Mouse (Mus musculus) megakaryocyte progenitor cell, adult 5-6 weeks (primary cell): ENCODE results near the gene Naaladl1. TPM values are rescaled to one million over a fixed set of nuclear protein-coding genes. Genes with fewer than 3 reads are reported as not detected.

Source experiments
- ATAC-seq: replicated peaks from 2 replicates; pipeline ENCODE4 v1.8.0; 2016; ENCODE audit warnings: mild to moderate bottlenecking, moderate TSS enrichment, inconsistent platforms; ENCODE audit not compliant: poor library complexity
- total RNA-seq, 2 experiments: library from RNA; stranded (forward) in 1 of 2; stranded (reverse) in 1 of 2; fragments of 157-497, 149-512 nt in 1 of 2; fragments of 200-1000 nt in 1 of 2; gene quantifications; 2 replicates each; pipeline versions ENCODE4 v1.2.3 to v1.2.4; 2015 to 2017

The Naaladl1 gene
- total RNA-seq (2015) (0.07 and 0.17 TPM in 2 replicates), total RNA-seq (2017) (0.21 TPM in 1 of 2 replicates, not detected in the other)

DNA sequence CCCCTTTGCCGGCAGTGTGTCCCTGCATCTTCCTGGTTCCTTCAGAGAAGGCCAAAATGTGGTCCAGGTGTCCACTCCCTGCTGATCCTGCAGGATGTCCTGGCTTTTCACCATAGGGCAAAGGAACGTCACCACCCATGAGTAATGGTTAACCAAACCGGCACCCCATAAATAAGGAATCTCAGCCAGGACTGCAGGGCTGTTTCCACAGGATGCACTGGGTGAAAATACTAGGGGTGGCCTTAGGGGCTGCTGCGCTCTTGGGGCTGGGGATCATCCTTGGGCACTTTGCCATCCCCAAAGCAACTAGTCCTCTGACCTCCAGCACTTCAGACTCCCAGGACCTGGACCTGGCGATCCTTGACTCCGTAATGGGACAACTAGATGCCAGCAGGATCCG lies at the start of gene Naaladl1:
TSS of gene Naaladl1 (plus strand) at position 197 of the 400 bp plus-strand sequence.
- ATAC-seq = no peak

DNA sequence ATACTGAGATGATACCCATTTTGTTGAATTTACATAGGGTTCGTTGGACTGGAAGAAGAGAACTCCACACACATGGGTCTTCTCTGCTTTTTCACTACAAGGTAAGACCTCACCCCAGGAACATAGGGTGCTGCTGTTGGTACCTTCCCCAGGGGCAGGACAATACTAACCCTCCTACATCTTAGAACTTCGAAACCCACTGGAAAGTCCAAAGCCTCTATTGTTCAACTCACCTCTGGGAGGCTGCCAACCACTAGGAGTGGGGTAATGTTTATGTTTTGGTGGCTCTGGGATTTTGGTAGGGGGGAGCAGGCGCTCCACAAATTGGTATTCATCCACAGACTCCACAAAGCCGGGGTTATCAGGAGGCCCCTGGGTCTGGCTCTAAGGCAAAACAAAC lies 48.9 kb upstream of the Naaladl1 start:
- ATAC-seq = no peak

DNA sequence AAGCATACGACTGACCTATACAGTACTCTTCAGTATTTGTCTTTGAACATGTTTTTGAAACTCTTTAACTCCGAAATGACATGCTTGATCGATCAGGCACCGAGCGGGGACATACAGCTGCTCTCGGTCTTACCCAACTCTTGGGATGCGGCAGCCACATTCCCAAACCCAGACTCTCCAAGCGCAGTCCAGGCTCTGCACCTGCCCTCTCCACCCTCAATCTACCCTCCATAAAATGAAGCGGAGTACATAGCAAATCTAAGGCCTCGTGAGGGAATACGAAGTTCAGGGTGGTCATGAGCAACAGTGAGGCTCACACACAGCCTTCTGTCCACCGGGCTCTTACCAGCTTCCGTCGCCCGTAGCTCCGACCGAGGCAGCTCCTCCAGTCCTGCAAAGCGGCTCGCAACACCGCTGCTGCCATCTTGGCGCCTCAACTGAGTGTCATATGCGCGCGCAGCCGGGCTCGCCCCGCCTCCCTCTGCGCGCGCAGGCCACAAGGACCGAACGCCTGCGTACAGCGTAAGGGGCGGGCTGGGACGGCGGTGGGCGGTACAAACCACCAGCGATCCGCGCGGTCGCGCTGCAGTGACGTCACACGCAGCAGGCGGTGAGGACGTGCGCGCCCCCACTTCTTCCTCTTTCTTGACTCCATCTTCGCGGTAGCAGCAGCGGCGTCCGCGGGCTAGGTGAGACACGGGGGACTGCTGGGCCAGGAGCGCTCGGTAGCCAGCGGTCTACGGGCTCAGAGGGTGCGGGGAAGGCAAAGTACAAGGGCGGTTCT lies 48.1 kb upstream of the Naaladl1 start, which contains the start of the genes Mrpl49 and Fau:
TSS of gene Mrpl49 (minus strand) at position 473 of the 784 bp plus-strand sequence.
TSS of gene Fau (plus strand) at position 532 of the 784 bp plus-strand sequence.
- ATAC-seq = peak; percentile 78

DNA sequence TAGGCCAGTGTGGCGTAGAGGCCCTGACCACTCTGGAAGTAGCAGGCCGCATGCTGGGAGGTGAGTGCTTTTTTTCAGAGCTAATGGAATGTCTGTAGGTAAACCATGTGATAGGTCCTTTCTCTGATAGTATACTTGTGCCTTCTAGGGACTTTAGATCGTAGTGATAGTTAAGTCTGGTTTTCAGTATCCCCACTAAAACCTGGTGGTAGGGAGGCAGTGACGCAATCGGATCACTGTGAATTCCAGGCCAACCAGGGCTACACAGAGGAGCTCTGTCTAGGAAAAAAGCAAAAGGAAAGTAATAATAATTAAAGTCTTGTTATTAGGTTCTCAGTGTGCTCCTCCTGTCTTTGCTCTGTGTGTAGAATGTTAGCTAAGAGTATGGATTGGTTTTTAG lies 47.1 kb upstream of the Naaladl1 start:
- ATAC-seq = no peak

DNA sequence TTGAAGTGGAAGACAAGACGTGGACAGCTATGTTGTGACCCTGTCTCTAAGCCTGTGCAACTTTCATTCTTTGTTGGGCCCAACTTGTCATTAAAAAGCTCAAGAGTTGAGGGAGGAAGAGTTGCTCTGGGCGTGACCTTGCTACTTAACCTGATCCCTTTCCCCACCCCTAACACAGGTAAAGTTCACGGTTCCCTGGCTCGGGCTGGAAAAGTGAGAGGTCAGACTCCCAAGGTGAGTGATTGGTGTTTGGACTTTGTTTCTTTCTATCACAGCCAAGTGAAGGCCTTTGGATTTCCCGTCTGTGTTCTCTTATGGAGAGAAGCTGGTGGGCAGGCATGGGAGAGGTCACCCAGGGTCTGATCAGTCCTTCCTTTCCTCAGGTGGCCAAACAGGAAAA lies 46.6 kb upstream of the Naaladl1 start:
- no peak for ATAC-seq

DNA sequence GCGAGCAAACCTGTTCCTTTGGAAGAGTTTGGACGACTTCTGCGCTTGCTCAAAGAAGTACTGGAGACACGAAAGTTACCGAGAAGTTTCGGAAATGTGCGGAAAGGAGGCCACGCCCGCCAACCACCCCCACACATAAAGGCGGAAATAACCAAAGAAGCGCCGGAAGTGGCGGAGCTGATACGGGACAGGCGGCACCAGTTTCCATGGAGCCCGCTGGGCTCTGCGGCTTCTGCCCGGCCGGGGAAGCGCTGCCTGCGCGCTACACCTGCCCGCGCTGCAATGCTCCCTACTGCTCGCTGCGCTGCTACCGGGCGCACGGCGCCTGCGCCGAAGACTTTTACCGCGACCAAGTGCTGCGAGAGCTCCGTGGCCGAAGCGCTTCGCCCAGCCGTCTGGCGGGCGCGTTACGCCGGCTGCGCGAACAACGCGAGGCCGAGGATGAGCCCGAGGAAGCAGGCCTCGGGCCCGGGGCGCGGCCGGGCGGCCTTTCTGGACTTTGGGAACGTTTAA lies 44.5 kb upstream of the Naaladl1 start, which contains the start of gene Znhit2:
TSS of gene Znhit2 (plus strand) at position 172 of the 513 bp plus-strand sequence.
- ATAC-seq = peak; percentile 68

DNA sequence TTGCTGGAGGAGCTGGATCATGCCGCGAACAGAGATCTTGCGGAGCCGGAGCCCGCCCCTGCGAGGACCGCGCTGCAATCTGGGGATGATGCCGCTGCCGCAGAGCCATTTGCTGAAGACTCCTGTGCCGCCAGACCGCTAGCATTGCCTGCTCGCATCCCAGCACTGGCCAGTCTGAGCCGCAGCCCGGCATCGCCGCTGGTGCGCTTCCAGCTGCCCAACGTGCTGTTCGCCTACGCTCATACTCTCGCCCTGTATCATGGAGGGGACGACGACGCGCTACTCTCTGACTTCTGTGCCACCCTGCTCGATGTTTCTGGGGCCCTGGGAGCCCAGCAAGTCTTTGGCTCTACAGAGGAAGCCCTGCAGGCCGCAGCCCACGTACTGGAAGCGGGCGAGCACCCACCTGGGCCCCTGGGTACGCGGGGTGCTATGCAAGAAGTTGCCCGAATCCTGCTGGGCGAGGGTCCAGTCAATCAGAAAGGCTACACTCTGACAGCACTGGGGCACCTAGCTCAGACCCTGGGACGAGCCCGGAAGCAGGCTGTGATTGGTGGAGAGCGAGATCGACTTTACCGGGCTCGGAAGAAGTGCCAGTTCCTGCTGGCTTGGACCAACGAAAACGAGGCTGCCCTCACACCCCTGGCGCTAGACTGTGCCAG lies 43.8 kb upstream of the Naaladl1 start:
- ATAC-seq = peak; percentile 40

DNA sequence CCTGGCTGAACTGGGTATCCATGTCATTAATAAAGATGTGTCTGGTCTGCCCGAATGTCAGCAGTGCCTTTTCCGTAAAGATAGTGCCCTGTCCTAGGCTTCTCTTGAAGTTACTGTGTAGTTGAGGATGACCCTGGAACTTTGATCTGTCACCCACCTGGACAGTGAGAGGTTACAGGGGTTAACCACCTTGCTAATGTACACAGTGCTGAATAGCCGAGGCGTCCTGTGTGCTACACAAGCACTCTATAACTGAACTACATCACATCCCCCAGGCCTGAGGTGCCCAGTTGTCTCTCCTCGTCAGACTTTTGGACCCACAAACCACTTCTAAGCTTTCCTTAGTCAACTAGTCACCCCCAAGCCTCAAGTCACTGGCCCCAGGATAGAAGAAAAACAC lies 43.2 kb upstream of the Naaladl1 start:
- no peak for ATAC-seq

DNA sequence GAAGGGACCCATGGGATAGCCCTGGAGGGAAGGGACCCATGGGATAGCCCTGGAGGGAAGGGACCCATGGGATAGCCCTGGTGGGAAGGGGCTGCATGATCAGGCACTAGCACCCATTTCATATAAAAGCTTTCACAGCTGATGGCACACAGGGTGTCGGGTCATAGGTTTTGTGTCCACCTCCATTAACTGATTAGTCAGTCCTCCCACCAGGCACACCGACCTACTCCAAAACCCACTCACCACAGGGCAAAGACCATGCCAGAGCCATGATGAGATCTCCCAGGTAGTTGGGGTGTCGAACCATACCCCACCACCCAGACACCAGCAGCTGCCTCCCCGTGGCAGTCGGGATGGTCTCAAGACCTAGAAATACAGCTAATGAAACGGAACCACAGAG lies 42.5 kb upstream of the Naaladl1 start:
- no peak for ATAC-seq

DNA sequence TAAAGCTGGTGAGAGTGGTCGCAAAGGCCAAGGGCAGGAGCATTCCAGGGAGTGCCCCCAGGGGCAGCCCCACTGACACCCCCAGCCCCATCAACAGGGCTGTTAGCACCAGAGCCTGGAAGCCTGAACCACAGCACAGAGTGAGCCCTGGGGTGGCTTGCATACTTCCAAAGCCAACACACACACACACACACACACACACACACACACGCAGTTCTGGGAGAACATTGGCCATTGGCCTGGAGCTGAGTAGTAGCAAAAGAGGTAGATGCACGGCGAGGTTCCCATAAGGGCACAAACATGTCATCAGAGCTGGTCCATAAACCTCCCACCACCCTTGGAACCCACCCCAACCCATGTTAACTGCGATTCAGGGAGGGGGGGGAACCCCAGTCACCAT lies 39.0 kb upstream of the Naaladl1 start:
- no peak for ATAC-seq

DNA sequence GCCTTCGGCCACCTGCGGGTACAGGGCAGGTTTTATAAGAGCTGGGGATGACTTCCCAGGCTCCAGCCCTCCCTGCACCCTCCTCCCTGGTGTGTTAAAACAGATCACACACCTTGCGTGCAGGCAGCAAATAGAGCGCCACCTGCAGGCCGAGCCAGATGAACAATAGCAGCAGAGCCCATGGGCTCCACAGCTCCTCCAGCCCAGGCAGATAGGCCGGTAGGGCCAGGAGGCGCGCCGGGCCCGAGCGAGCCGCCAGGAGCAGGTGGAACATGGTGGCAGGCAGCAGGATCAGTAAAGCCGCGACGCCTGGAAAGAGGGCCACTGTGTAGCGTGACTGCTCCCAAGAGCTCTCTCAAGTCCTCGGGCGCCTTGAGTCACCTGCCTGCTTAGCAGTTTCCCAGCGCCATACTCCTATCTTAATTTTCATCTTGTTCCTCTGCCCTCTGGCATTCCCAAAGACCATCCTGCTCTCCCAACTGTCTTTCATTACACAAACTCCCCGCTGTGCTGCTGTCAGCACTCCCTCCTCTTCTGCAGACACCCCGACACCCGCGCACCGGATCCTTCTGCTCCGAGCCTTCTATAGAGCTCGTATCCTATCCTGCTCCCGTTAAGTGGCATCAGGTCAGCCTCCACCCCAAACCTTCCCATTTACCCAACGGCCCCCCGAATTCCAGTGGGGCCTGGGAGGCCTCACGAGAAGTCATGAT lies 38.4 kb upstream of the Naaladl1 start:
- peak; percentile 81 for ATAC-seq

DNA sequence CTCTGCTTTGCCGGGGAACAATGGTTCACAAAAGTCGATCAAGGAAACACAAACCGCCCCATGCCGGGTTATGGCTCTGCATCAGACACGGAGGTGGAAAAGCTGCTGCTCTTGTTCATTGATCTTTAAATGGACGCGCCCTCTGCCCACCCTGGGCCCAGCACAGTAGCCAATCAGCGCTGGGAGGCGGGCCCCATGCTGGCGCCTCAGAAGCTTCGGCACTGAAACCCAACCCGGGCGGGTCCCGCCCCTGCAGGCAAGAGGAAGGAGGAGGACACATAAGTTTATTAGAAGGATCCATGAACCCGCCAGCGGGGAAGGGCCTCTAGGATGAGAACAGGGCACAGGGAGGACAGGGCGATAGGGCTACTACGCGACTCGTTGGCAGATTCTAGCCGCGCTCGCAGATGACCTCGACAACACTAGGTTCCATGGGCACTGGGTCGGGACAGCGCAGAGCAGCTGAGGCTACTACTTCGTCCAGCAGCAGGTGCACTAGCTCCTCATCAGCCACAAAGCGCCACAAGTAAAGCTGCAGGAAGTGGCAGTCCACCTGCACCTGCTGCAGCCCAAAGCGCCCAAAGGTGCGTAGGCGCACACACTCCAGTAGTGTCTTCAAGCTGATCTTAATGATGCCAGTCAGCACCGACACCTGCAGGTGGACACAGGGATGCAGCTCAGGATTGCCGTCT lies 37.7 kb upstream of the Naaladl1 start, which contains the start of gene Tm7sf2:
TSS of gene Tm7sf2 (minus strand) at position 650 of the 692 bp plus-strand sequence.
- peak; percentile 87 for ATAC-seq

DNA sequence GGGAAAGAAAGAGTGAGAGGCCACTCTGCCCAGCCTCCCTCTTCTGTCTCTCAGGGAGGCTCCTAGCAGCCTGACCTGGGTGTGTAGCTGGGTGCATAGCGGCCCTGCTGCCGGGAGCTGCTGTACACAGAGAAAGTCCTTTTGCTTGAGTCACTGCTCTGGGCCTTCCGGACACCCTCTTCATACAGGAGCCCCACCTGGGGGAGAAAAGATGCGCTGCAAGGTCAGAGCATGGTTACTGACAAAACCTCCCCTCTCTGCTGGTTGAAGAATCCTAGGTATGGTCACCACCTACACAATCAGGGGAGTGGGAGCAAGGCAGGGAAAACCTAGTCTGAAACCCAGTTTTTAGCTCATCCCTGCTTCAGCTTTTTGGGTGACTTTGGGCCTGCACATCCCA lies 36.6 kb upstream of the Naaladl1 start:
- no peak for ATAC-seq

DNA sequence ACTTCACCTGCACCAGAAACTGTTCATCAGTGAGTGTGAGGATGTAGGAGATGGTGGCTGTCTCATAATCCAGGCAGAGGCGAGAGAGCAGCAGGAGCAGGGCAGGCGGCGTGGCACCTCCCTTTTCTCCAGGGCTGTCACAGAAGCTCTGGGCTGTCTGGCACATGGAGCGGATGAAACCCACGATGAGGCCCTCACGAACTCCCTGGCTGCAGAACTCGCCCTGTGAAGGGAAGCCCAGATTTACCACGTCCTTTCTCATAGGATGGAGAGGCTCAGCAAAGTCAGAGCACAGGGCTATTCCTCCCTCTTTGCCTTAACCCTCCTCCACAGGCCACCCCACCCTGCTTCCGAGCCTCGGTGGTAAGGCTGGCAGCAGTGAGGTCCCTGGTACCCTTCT lies 35.7 kb upstream of the Naaladl1 start:
- ATAC-seq = no peak

DNA sequence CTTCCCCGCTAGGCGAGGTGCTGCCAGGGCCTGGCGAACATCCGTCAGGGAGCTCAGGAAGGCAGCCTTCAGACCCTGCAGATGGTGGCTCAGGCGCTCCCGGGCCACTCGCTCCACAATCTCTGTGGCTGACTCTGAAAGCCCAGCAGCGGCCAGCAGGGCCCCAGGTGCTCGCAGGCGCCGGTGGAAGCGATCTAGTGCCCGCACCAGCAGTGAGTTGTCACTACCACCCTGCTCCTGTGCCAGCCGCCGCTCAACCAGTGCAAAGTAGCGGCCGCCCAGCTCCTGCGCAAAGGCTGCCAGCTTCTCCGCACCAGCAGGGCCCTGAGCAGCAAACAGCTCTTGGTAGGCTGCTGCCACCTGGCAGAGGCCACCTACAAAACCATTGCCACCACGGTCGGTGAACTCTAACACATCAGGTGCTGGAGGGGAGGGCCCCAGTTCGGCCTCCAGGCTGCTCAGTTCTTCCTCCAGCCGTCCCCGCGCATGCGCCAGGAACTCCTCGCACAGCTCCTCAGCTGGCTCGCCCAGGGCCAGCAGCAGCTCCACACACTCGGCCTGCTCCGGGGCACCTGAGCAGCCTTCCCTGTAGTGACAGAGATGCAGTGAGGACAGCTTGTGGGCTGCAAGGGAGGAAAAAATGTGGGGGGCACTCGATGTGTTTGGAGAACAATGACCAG lies 34.9 kb upstream of the Naaladl1 start:
- no peak for ATAC-seq

DNA sequence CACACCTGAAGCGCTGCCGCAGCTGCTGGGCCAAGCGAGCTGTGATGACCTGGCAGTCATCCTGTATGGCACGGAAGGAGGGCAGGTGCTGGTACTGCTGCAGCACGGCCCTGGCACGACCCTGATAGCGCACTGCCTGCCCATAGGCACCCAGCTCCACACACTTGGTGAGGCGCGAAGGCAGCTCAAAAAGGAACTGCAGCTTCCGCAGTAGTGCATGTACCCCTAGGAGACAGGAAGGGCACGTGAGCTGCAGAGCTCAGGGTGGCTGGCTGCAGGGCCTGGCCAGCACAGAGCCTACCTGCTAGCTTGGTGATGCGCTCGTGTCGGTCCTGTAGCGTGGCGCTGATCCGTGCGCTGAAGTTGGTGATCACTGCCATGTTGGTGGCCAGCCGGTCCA lies 34.3 kb upstream of the Naaladl1 start:
- no peak for ATAC-seq

DNA sequence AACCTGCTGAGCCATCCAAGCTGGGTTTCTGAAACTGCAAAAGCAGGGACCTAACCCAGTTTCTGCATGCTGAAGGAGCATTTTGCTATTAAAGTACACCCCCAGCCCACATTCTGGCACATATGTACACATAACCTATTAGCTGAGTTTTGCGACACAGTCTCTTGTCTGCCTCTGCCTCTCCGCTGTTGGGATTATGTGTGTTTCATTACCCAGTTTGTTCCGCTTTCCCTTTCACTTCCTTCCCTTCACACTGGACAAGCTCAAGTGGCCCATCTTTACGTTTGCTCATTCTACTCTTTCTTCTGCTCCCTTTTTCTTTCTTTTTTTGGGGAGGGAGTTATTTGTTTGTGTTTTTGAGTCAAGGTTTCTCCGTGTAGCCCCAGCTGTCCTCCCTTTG lies 31.7 kb upstream of the Naaladl1 start:
- ATAC-seq = no peak

DNA sequence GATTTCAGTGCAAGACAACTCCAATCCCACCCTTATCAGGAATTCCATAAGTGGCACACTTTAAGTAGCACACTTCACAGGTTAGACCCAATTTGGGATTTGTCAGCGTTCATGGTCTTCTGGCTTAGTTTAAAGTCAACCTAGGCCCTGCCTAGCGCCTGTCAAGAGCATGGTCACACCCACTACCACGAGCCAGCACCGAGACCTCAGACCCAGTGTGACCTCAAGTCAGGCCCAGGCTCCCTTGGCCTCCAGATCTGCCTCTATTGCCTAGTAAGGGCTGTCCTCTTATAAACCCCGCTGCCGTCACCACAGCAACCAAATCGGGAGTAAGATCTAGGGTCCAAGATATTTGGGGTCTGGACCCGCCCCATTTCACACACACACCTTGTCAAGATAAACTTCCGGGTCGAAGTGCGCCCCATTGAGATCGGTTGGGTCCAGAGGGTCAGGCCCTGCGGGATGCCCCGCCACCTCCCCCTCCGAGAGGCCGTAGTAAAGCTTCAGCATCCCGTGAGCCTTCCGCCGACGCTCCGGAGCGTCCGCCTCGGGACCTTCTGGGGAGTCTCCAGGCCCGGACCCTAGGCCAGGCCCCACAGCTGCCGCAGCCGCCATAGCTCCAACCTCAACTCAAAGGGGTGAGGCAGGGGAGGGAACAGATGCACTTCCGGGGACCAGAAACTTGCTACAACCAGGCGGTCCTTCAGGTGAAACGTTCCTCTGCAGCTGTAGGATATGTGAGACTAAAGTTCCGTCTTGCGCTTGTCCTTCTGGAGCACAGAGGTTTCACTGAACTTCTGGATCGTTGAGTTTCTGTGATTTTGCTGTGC lies 28.8 kb upstream of the Naaladl1 start, which contains the start of gene Vps51:
TSS of gene Vps51 (minus strand) at position 668 of the 830 bp plus-strand sequence.
- ATAC-seq = peak; percentile 99

DNA sequence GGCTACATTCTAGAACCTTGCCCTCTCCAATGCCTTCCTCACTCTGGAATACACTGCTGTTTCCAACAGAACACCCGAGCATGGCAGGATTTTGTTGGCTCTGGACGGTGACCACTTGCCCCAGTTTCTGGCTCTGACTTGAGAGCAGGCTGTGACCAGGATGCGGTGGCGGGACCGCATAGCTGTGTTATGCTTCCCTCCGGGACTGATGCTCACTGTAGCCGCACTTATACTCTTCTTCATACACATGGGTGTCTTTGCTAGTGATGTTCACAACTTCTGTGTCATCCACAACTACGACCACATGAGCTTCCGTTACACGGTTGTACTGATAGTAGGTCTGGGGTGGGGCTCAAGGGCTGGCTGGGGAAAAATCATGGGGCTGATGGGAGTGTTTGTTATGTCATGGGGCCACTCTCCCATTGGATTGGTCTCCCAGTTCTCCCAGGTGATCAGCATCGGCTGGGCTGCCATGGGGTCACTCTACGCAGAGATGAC lies 25.6 kb upstream of the Naaladl1 start, which contains the start of gene Tmem262:
TSS of gene Tmem262 (plus strand) at position 51 of the 498 bp plus-strand sequence.
- ATAC-seq = no peak
